ENCODE assay signal across 8 mouse cellular contexts in the genomic region with DNA sequence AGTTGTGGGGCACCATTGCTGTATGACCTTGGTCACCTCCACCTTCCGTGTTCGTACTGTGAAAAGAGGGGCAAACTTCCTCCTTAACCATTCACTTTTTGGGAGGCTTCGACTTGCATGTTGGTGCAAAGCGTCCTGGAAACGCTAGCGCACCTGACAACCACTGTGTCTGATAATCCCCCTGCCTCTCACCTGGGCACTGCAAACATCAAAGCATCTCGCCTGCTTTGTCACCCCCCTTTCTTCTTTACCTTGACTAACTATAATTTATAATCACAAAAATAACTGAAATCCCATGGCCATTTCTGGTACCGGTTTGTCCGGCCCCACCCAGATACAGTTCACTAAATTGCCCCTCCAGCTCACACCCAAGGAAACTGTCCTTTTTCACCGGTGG. TPM values are rescaled to one million over a fixed set of nuclear protein-coding genes. Genes with fewer than 3 reads are reported as not detected.
DNase-seq lines count a peak whose midpoint lies in the region; ATAC-seq and TF ChIP-seq lines count a peak whose summit lies in the region.

No protein-coding gene starts in this region.

- peak overlapping the region; percentile 66 for H3K9ac ChIP-seq in heart, embryonic 16.5 days (ENCODE audit: low read length)
- peak overlapping the region; percentile 37 for H3K9ac ChIP-seq in forebrain, postnatal 0 days

- peaks cover 33% of the 10 kb centered on the region for H3K4me1 ChIP-seq in heart, embryonic 16.5 days (ENCODE audit: control insufficient read depth, insufficient read depth, low read length)
- peaks cover 35% of the 10 kb centered on the region for H3K4me1 ChIP-seq in G1E (ENCODE audit: insufficient read depth, low read depth, low read length)
- peaks cover 24% of the 10 kb centered on the region for H3K4me1 ChIP-seq in forebrain, postnatal 0 days (ENCODE audit: insufficient read depth)

- no peak for ATAC-seq in heart, embryonic 16.5 days (replicated peaks; ENCODE audit: extremely low read depth, insufficient read depth, low FRiP score)
- ATAC-seq in G1E (ENCODE audit: extremely low read depth, insufficient number of reproducible peaks, low FRiP score, poor library complexity, severe bottlenecking): no peak
- ATAC-seq in forebrain, postnatal 0 days: no peak

- H3K36me3 ChIP-seq in heart, embryonic 16.5 days (ENCODE audit: control insufficient read depth, insufficient read depth): no peaks in the 10 kb centered on the region
- H3K36me3 ChIP-seq in G1E (replicated peaks): peaks cover 35% of the 10 kb centered on the region
- H3K36me3 ChIP-seq in forebrain, postnatal 0 days (ENCODE audit: insufficient read depth): no peaks in the 10 kb centered on the region; the same call in 1 of the 2 replicates
- no peaks in the 10 kb centered on the region for H3K36me3 ChIP-seq in macrophage (ENCODE audit: inconsistent target)

- H3K27ac ChIP-seq in heart, embryonic 16.5 days (ENCODE audit: low read length): no peak overlapping the region
- no peak overlapping the region for H3K27ac ChIP-seq in forebrain, postnatal 0 days (ENCODE audit: low read depth, low read length)
- 0 out of 2 replicates have a peak overlapping the region, but pooled peaks have one; percentile 12 for H3K27ac ChIP-seq in macrophage

- WGBS in heart, embryonic 16.5 days: 2% methylated on average over 10 of the region's 10 CpGs
- 6% methylated on average over 10 of the region's 10 CpGs for WGBS in forebrain, postnatal 0 days
- 1% methylated on average over 10 of the region's 10 CpGs for WGBS in macrophage (ENCODE audit: missing documents)

- peak overlapping the region; percentile 73 for H3K4me3 ChIP-seq in heart, embryonic 16.5 days (ENCODE audit: low read length)
- H3K4me3 ChIP-seq in G1E (ENCODE audit: low read depth, low read length) (peak overlapping the region; percentile 88), macrophage (ENCODE audit: inconsistent target) (peak overlapping the region; percentile 90)
- H3K4me3 ChIP-seq in forebrain, postnatal 0 days (ENCODE audit: low read depth, low read length): peak overlapping the region; percentile 94

- peak overlapping the region; percentile 91 for H3K4me2 ChIP-seq in heart, embryonic 16.5 days (ENCODE audit: low read depth, low read length)
- peak overlapping the region; percentile 86 for H3K4me2 ChIP-seq in forebrain, postnatal 0 days (ENCODE audit: low read depth)

- no peaks in the 10 kb centered on the region for H3K9me3 ChIP-seq in heart, embryonic 16.5 days (replicated peaks; ENCODE audit: control insufficient read depth, low read length)
- H3K9me3 ChIP-seq in G1E (replicated peaks): no peaks in the 10 kb centered on the region
- no peaks in the 10 kb centered on the region for H3K9me3 ChIP-seq in forebrain, postnatal 0 days (ENCODE audit: low read length)

- no peak for DNase-seq in heart, adult 11 months
- DNase-seq in G1E (ENCODE audit: low spot score): no peak
- DNase-seq in forebrain, postnatal 0 days: no peak
- no peak for DNase-seq in urinary bladder, postnatal 14 days (ENCODE audit: low spot score)
- DNase-seq in cerebellum, postnatal 10 days: no peak
- DNase-seq in right cerebral cortex, postnatal 14 days: no peak

- H3K27me3 ChIP-seq in heart, embryonic 16.5 days (ENCODE audit: control insufficient read depth, insufficient read depth, low read length): no peaks in the 10 kb centered on the region
- no peaks in the 10 kb centered on the region for H3K27me3 ChIP-seq in G1E (ENCODE audit: insufficient read depth, low read length)
- no peaks in the 10 kb centered on the region for H3K27me3 ChIP-seq in forebrain, postnatal 0 days (ENCODE audit: insufficient read depth, low read length)

- peaks cover 80% of the 10 kb centered on the region for H3K79me2 ChIP-seq in macrophage (ENCODE audit: inconsistent target)

- TF ChIP-seq CTCF in G1E (IDR thresholded peaks at IDR 0.05; ENCODE audit: low read depth, low read length): no peak
- TF ChIP-seq CTCF in forebrain, postnatal 0 days (IDR thresholded peaks at IDR 0.05; ENCODE audit: low read depth): no peak

RNA-seq across cellular contexts. Expression of gene Actr1a, which starts 0.8 kb away (rescaled TPM):
- polyA plus RNA-seq in heart, embryonic 16.5 days (2015; fragmentation: Nextera tagmentation; extraction: Ambion mirVana): 126 and 130 TPM in 2 replicates
- total RNA-seq in G1E (2014; fragmentation: Nextera tagmentation) (75.4 and 92.4 TPM in 2 replicates), G1E (2017) (84.5 and 85.6 TPM in 2 replicates)
- polyA plus RNA-seq in G1E (2012) (19.1 and 24.3 TPM in 2 replicates), macrophage (2018) (93.8 to 117 TPM (median 112 TPM) in 3 replicates)
- 356 and 372 TPM in 2 replicates for total RNA-seq in forebrain, postnatal 0 days (2014; rRNA removed)
- 360 and 367 TPM in 2 replicates for polyA plus RNA-seq in forebrain, postnatal 0 days (2015; fragmentation: Nextera tagmentation; extraction: Ambion mirVana)
- total RNA-seq in macrophage (2018; cell fraction: chromatin; rRNA removed): 100 to 1,000 TPM in 6 of 26 experiments, 10 to 100 TPM in 20; 34.1 to 140 (median 92.3) TPM
- 100 to 1,000 TPM; 106 to 182 (median 139) TPM for total RNA-seq in macrophage (2018; cell fraction: cytosol; rRNA removed)
- 100 to 1,000 TPM in 16 of 26 experiments, 10 to 100 TPM in 10; 47.5 to 177 (median 111) TPM for total RNA-seq in macrophage (2018; cell fraction: nucleus; rRNA removed)

RNA-seq across cellular contexts. Expression of gene Sufu, which starts 2.0 kb away (rescaled TPM):
- polyA plus RNA-seq in heart, embryonic 16.5 days (2015; fragmentation: Nextera tagmentation; extraction: Ambion mirVana): 17.6 and 18.8 TPM in 2 replicates
- 25.7 and 30.1 TPM in 2 replicates for total RNA-seq in G1E (2014; fragmentation: Nextera tagmentation)
- 5.0 and 5.1 TPM in 2 replicates for total RNA-seq in G1E (2017)
- polyA plus RNA-seq in G1E (2012): 31.8 and 38.3 TPM in 2 replicates
- total RNA-seq in forebrain, postnatal 0 days (2014; rRNA removed): 9.4 and 13.1 TPM in 2 replicates
- polyA plus RNA-seq in forebrain, postnatal 0 days (2015; fragmentation: Nextera tagmentation; extraction: Ambion mirVana): 12.7 and 17.7 TPM in 2 replicates
- 10 to 100 TPM in 22 of 26 experiments, 1 to 10 TPM in 4; 5.3 to 47.0 (median 27.6) TPM for total RNA-seq in macrophage (2018; cell fraction: chromatin; rRNA removed)
- 10 to 100 TPM in 14 of 26 experiments, 1 to 10 TPM in 12; 4.0 to 14.7 (median 10.5) TPM for total RNA-seq in macrophage (2018; cell fraction: cytosol; rRNA removed)
- 10 to 100 TPM in 18 of 26 experiments, 1 to 10 TPM in 8; 4.8 to 29.3 (median 15.9) TPM for total RNA-seq in macrophage (2018; cell fraction: nucleus; rRNA removed)
- polyA plus RNA-seq in macrophage (2018): 7.6 to 9.7 TPM (median 8.7 TPM) in 3 replicates

RNA-seq across cellular contexts. Expression of gene 2310034G01Rik, which starts 44.6 kb away (rescaled TPM):
- polyA plus RNA-seq in heart, embryonic 16.5 days (2015; fragmentation: Nextera tagmentation; extraction: Ambion mirVana): 1.1 and 1.2 TPM in 2 replicates
- not detected in 2 replicates for total RNA-seq in G1E (2014; fragmentation: Nextera tagmentation)
- total RNA-seq in G1E (2017): not detected in 2 replicates
- polyA plus RNA-seq in G1E (2012): not detected in 2 replicates
- total RNA-seq in forebrain, postnatal 0 days (2014; rRNA removed): 2.4 and 4.3 TPM in 2 replicates
- polyA plus RNA-seq in forebrain, postnatal 0 days (2015; fragmentation: Nextera tagmentation; extraction: Ambion mirVana): 2.0 and 2.3 TPM in 2 replicates
- 1 to 10 TPM in 1 of 26 experiments, under 1 TPM in 2, not detected in 23; 0.33 to 1.7 (median 0.75) TPM for total RNA-seq in macrophage (2018; cell fraction: chromatin; rRNA removed)
- under 1 TPM in 22 of 26 experiments, not detected in 4; 0.07 to 0.54 (median 0.21) TPM for total RNA-seq in macrophage (2018; cell fraction: cytosol; rRNA removed)
- 1 to 10 TPM in 1 of 26 experiments, under 1 TPM in 6, not detected in 19; 0.29 to 1.2 (median 0.48) TPM for total RNA-seq in macrophage (2018; cell fraction: nucleus; rRNA removed)
- polyA plus RNA-seq in macrophage (2018): 0.17 to 0.31 TPM (median 0.27 TPM) in 3 replicates

RNA-seq across cellular contexts. Expression of gene Mfsd13a, which starts 53.8 kb away (rescaled TPM):
- polyA plus RNA-seq in heart, embryonic 16.5 days (2015; fragmentation: Nextera tagmentation; extraction: Ambion mirVana): 6.0 TPM in 2 replicates
- total RNA-seq in G1E (2014; fragmentation: Nextera tagmentation) (not detected in 2 replicates), G1E (2017) (not detected in 2 replicates)
- polyA plus RNA-seq in G1E (2012) (0.08 and 0.20 TPM in 2 replicates), macrophage (2018) (15.2 to 23.8 TPM (median 20.1 TPM) in 3 replicates)
- total RNA-seq in forebrain, postnatal 0 days (2014; rRNA removed): 4.1 and 5.3 TPM in 2 replicates
- polyA plus RNA-seq in forebrain, postnatal 0 days (2015; fragmentation: Nextera tagmentation; extraction: Ambion mirVana): 11.5 and 14.1 TPM in 2 replicates
- total RNA-seq in macrophage (2018; cell fraction: chromatin; rRNA removed): 10 to 100 TPM in 9 of 26 experiments, 1 to 10 TPM in 17; 3.6 to 15.7 (median 8.5) TPM
- total RNA-seq in macrophage (2018; cell fraction: cytosol; rRNA removed): 10 to 100 TPM; 15.4 to 33.3 (median 24.1) TPM
- 10 to 100 TPM in 24 of 26 experiments, 1 to 10 TPM in 2; 9.4 to 52.4 (median 17.7) TPM for total RNA-seq in macrophage (2018; cell fraction: nucleus; rRNA removed)

RNA-seq across cellular contexts. Expression of gene Cuedc2, which starts 56.2 kb away (rescaled TPM):
- 142 and 150 TPM in 2 replicates for polyA plus RNA-seq in heart, embryonic 16.5 days (2015; fragmentation: Nextera tagmentation; extraction: Ambion mirVana)
- total RNA-seq in G1E (2014; fragmentation: Nextera tagmentation) (39.2 and 73.6 TPM in 2 replicates), G1E (2017) (142 and 148 TPM in 2 replicates)
- polyA plus RNA-seq in G1E (2012) (124 and 147 TPM in 2 replicates), macrophage (2018) (107 to 134 TPM (median 122 TPM) in 3 replicates)
- 214 and 275 TPM in 2 replicates for total RNA-seq in forebrain, postnatal 0 days (2014; rRNA removed)
- 388 and 443 TPM in 2 replicates for polyA plus RNA-seq in forebrain, postnatal 0 days (2015; fragmentation: Nextera tagmentation; extraction: Ambion mirVana)
- total RNA-seq in macrophage (2018; cell fraction: chromatin; rRNA removed): 100 to 1,000 TPM in 4 of 26 experiments, 10 to 100 TPM in 22; 19.6 to 148 (median 75.5) TPM
- 100 to 1,000 TPM in 19 of 26 experiments, 10 to 100 TPM in 7; 86.3 to 159 (median 111) TPM for total RNA-seq in macrophage (2018; cell fraction: cytosol; rRNA removed)
- total RNA-seq in macrophage (2018; cell fraction: nucleus; rRNA removed): 100 to 1,000 TPM in 5 of 26 experiments, 10 to 100 TPM in 21; 42.6 to 129 (median 72.4) TPM
